In the genomic region with DNA sequence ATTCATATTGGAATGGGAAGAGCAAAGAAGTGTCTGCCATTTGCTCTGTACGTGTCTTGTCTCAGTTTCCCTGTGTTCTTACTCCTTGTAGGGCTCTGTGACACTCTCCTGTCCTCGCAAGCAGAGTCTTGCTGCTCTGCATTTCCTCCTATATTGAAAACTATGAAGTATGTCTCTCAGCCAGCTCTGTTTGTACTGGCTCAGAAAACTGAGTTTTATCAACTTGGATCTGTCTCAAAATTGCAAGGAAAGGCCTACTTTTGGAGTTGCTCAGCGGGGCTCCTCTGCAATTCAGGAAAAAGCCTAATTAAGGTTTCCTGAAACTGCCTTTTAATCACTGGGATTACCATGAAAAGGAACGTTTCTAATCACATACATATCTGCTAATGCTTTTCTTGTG, we compare ENCODE assay signal across 17 mouse cellular contexts. TPM values are rescaled to one million over a fixed set of nuclear protein-coding genes. Genes with fewer than 3 reads are reported as not detected.
DNase-seq lines count a peak whose midpoint lies in the region; ATAC-seq and TF ChIP-seq lines count a peak whose summit lies in the region.
"Had no signal": no experiment of that assay in that cellular context is flagged by ENCODE, and none has a peak within 500 bp of the region (broad histone marks: within the 10 kb centered on the region; RNA-seq: fewer than 3 reads in every experiment).

No protein-coding gene starts in this region.

- H3K27ac ChIP-seq in gastrocnemius, adult 2 months: peak overlapping the region; percentile 86
- peak overlapping the region; percentile 79 for H3K27ac ChIP-seq in heart, postnatal 0 days (ENCODE audit: low read depth)
- H3K27ac ChIP-seq in liver, adult 2 months (replicated peaks; ENCODE audit: insufficient read depth, low read depth, low read length): no peak overlapping the region
- H3K27ac ChIP-seq in liver, embryonic 12.5 days: no peak overlapping the region
- H3K27ac ChIP-seq in forebrain, embryonic 12.5 days: no peak overlapping the region
- H3K27ac ChIP-seq: embryonic facial prominence, embryonic 10.5 days; hindbrain, embryonic 10.5 days; hindbrain, embryonic 14.5 days had no signal

- no peak overlapping the region for H3K4me3 ChIP-seq in gastrocnemius, adult 2 months
- H3K4me3 ChIP-seq in heart, postnatal 0 days (ENCODE audit: low read depth, low read length): no peak overlapping the region
- no peak overlapping the region for H3K4me3 ChIP-seq in liver, adult 2 months (ENCODE audit: insufficient read depth, low read depth, low read length)
- no peak overlapping the region for H3K4me3 ChIP-seq in liver, embryonic 12.5 days
- H3K4me3 ChIP-seq in forebrain, embryonic 12.5 days (replicated peaks): no peak overlapping the region
- H3K4me3 ChIP-seq: embryonic facial prominence, embryonic 10.5 days; heart, embryonic 12.5 days; hindbrain, embryonic 10.5 days had no signal

- H3K36me3 ChIP-seq in heart, postnatal 0 days (replicated peaks; ENCODE audit: control insufficient read depth, insufficient read depth, low read length): no peaks in the 10 kb centered on the region
- H3K36me3 ChIP-seq in liver, adult 2 months (ENCODE audit: control insufficient read depth, insufficient read depth, low read length): no peaks in the 10 kb centered on the region
- no peaks in the 10 kb centered on the region for H3K36me3 ChIP-seq in liver, embryonic 12.5 days
- no peaks in the 10 kb centered on the region for H3K36me3 ChIP-seq in forebrain, embryonic 12.5 days (replicated peaks)
- H3K36me3 ChIP-seq: heart, embryonic 12.5 days had no signal

- no peaks in the 10 kb centered on the region for H3K27me3 ChIP-seq in heart, postnatal 0 days (ENCODE audit: control insufficient read depth, insufficient read depth, low read length)
- no peaks in the 10 kb centered on the region for H3K27me3 ChIP-seq in liver, adult 2 months (ENCODE audit: control insufficient read depth, insufficient read depth, low read length)
- H3K27me3 ChIP-seq in liver, embryonic 12.5 days (replicated peaks): no peaks in the 10 kb centered on the region
- H3K27me3 ChIP-seq in forebrain, embryonic 12.5 days: no peaks in the 10 kb centered on the region
- H3K27me3 ChIP-seq: heart, embryonic 12.5 days had no signal

- H3K9me3 ChIP-seq in heart, postnatal 0 days (replicated peaks; ENCODE audit: control insufficient read depth, low read length): no peaks in the 10 kb centered on the region
- H3K9me3 ChIP-seq in liver, embryonic 12.5 days (replicated peaks): no peaks in the 10 kb centered on the region
- H3K9me3 ChIP-seq in forebrain, embryonic 12.5 days: no peaks in the 10 kb centered on the region
- H3K9me3 ChIP-seq: embryonic facial prominence, embryonic 10.5 days; heart, embryonic 12.5 days; hindbrain, embryonic 10.5 days had no signal

- H3K9ac ChIP-seq in heart, postnatal 0 days (replicated peaks; ENCODE audit: low read depth, low read length): no peak overlapping the region
- no peak overlapping the region for H3K9ac ChIP-seq in liver, adult 2 months (ENCODE audit: low read depth, low read length)
- H3K9ac ChIP-seq in liver, embryonic 12.5 days: no peak overlapping the region
- H3K9ac ChIP-seq in forebrain, embryonic 12.5 days: no peak overlapping the region
- H3K9ac ChIP-seq: heart, embryonic 12.5 days; hindbrain, embryonic 14.5 days had no signal

- no peak for TF ChIP-seq EP300 in heart, postnatal 0 days (IDR thresholded peaks at IDR 0.05; ENCODE audit: low read depth)

- no peak for DNase-seq in gastrocnemius, adult 2 months
- no peak for DNase-seq in gastrocnemius, postnatal 14 days
- DNase-seq in heart, postnatal 0 days (ENCODE audit: low spot score): no peak
- no peak for DNase-seq in heart, adult 18-20 months
- peak; percentile 58 for DNase-seq in liver, adult 2 months (ENCODE audit: extremely low read depth, low read depth, low spot score)
- DNase-seq: adrenal gland, postnatal 14 days; cerebellum, postnatal 10 days; gastrocnemius, postnatal 25 days; heart, postnatal 14 days; kidney, adult 11 months had no signal

- intact Hi-C loops in gastrocnemius, adult 2 months (cut with DNase I): loop anchor here (5.0 kb wide), 1 partner anchor 46 kb away; the partner anchor contains the start of gene Cblb
- intact Hi-C loops in gastrocnemius, postnatal 14 days (cut with DNase I; ENCODE audit: low total_unique reads): no loop called here

- no peak for TF ChIP-seq POLR2A in liver, adult 2 months (IDR thresholded peaks at IDR 0.05; ENCODE audit: extremely low read depth, insufficient read depth, low read length)

- peaks cover 11% of the 10 kb centered on the region; the same call in 1 of the 2 replicates for H3K79me2 ChIP-seq in liver, adult 2 months (ENCODE audit: control insufficient read depth, insufficient read depth, low read length)

- no peak for ATAC-seq in heart, postnatal 0 days (ENCODE audit: insufficient read depth, low read depth)
- ATAC-seq in liver, embryonic 12.5 days: no peak
- ATAC-seq in forebrain, embryonic 12.5 days (ENCODE audit: low FRiP score): no peak
- ATAC-seq: forebrain, embryonic 14.5 days had no signal

- TF ChIP-seq CTCF in gastrocnemius, adult 2 months (IDR thresholded peaks at IDR 0.05): no peak
- TF ChIP-seq CTCF in heart, postnatal 0 days (IDR thresholded peaks at IDR 0.05; ENCODE audit: low read depth): no peak
- TF ChIP-seq CTCF in liver, adult 2 months (IDR thresholded peaks at IDR 0.05; ENCODE audit: low read depth, low read length): no peak

- WGBS in heart, postnatal 0 days: 55% methylated on average over 4 of the region's 4 CpGs
- 41% methylated on average over 4 of the region's 4 CpGs for WGBS in liver, adult 2 months
- 63% methylated on average over 4 of the region's 4 CpGs for WGBS in liver, embryonic 12.5 days (ENCODE audit: insufficient replicate concordance)
- WGBS in forebrain, embryonic 12.5 days: 65% methylated on average over 4 of the region's 4 CpGs

- peaks cover 41% of the 10 kb centered on the region for H3K4me1 ChIP-seq in heart, postnatal 0 days (ENCODE audit: control insufficient read depth, insufficient read depth)
- peaks cover 22% of the 10 kb centered on the region for H3K4me1 ChIP-seq in liver, adult 2 months (ENCODE audit: control insufficient read depth, insufficient read depth, low read length)
- H3K4me1 ChIP-seq in liver, embryonic 12.5 days: peaks cover 45% of the 10 kb centered on the region
- H3K4me1 ChIP-seq in forebrain, embryonic 12.5 days: 0 out of 2 replicates have a peak, but pooled peaks cover 2% of the 10 kb centered on the region
- H3K4me1 ChIP-seq: hindbrain, embryonic 10.5 days had no signal

- H3K4me2 ChIP-seq in heart, postnatal 0 days (ENCODE audit: low read depth, low read length): no peak overlapping the region
- no peak overlapping the region for H3K4me2 ChIP-seq in liver, embryonic 12.5 days
- H3K4me2 ChIP-seq in forebrain, embryonic 12.5 days: no peak overlapping the region
- H3K4me2 ChIP-seq: heart, embryonic 12.5 days; hindbrain, embryonic 14.5 days had no signal

RNA-seq across cellular contexts. Expression of gene Cblb, which starts 46.9 kb away (rescaled TPM):
- total RNA-seq in gastrocnemius, adult 2 months (2021): 10 to 100 TPM; 15.1 to 16.2 TPM
- total RNA-seq in gastrocnemius, postnatal 14 days (2021): 10 to 100 TPM; 10.4 to 19.2 TPM
- total RNA-seq in heart, postnatal 0 days (2014; rRNA removed; ENCODE audit: low replicate concordance): 9.2 and 10.4 TPM in 2 replicates
- polyA plus RNA-seq in heart, postnatal 0 days (2015; fragmentation: Nextera tagmentation; extraction: Ambion mirVana): 3.4 and 3.9 TPM in 2 replicates
- total RNA-seq in heart, adult 18-20 months (2021): 10 to 100 TPM; 10.9 to 14.4 TPM
- total RNA-seq in liver, adult 2 months (2014; rRNA removed): 6.9 and 8.4 TPM in 2 replicates
- polyA plus RNA-seq in liver, adult 2 months (2012; rRNA removed): 2.3 and 2.5 TPM in 2 replicates
- 3.4 and 3.7 TPM in 2 replicates for polyA plus RNA-seq in liver, embryonic 12.5 days (2016; fragmentation: Nextera tagmentation; extraction: Ambion mirVana)
- polyA plus RNA-seq in forebrain, embryonic 12.5 days (2016; fragmentation: Nextera tagmentation; extraction: Ambion mirVana): 29.0 and 31.6 TPM in 2 replicates

Comparison
In these comparisons a context has a peak if more than half of its experiments do, and no peak if none do; other contexts are left out.
1. H3K27ac ChIP-seq: peak in gastrocnemius, adult 2 months (single experiment) and heart, postnatal 0 days (single experiment); none in liver, adult 2 months (single experiment), liver, embryonic 12.5 days (single experiment) and forebrain, embryonic 12.5 days (single experiment).